Mouse (Mus musculus) gastrocnemius, adult 2 months (tissue): Measurements from ENCODE around the gene Rora. TPM values are rescaled to one million over a fixed set of nuclear protein-coding genes. Genes with fewer than 3 reads are reported as not detected.

Experiments
- DNase-seq: peaks from one replicate; pipeline ENCODE4 v3.0.0; 2022
- H3K27ac ChIP-seq: fragments of 200-600 bp; 2 replicates; pipeline ENCODE4 v1.8.1; 2022; ENCODE audit warnings: mild to moderate bottlenecking
- H3K4me3 ChIP-seq: fragments of 200-600 bp; 2 replicates; pipeline ENCODE4 v1.8.1; 2022; ENCODE audit warnings: mild to moderate bottlenecking, moderate library complexity
- CTCF ChIP-seq: fragments of 200-600 bp; IDR thresholded peaks from 2 replicates; pipeline ENCODE4 v1.8.1; 2022; ENCODE audit warnings: antibody characterized with exemption, mild to moderate bottlenecking, moderate library complexity
- intact Hi-C: fragments of 180-260 bp; cut with DNase I; formaldehyde crosslinking; loops from one replicate; pipeline ENCODE4 v1.15.1; 2025
- total RNA-seq, 2 experiments: library from RNA; stranded (reverse); gene quantifications; 2 replicates each; pipeline ENCODE4 v1.2.3; 2021

The Rora gene
- total RNA-seq, 2 experiments from 2014 or later = 60.6 to 112 TPM

DNA sequence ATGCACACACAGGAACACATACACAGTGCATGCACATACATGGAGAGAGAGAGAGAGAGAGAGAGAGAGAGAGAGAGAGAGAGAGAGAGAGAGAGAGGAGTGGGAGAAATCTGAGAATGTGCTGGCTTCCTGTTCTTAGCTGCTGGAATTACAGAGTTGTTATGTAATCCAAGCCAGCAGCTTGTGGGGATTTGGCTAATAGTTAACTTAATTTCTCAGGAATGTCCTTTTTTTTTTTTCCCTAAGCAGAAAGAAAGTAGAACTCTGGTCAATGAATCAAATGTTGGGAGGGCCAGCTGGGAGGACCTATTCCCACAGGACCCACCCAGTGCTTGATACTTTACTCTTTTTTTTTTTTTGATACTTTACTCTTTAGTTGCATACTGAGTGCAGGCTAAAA, 527.8 kb downstream of the Rora start:
- peak; percentile 56 for DNase-seq
- no peak overlapping the region for H3K4me3 ChIP-seq
- peak overlapping the region; percentile 60; the same call in 1 of the 2 replicates for H3K27ac ChIP-seq
- no peak for TF ChIP-seq CTCF
- intact Hi-C loops = no loop called here

DNA sequence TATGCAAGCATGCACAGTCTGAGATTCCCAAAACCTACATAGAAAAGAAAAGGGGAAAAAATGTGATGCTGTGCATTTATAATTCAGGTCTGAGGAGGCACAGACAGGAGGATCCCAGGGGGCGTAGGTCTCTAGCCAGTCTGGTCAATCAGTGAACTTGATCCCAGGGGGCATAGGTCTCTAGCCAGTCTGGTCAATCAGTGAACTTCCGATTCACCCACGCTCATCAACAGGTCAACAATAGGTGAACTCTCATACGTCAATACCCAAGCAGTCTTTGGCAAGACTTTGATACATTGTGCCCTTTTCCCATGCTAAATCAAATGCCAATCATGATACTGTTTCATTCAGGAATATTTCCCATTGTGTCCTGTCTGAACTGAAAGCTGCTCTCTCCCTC, 530.3 kb downstream of the Rora start:
- Histone ChIP-seq H3K27ac (no peak overlapping the region), H3K4me3 (no peak overlapping the region)
- intact Hi-C loops = no loop called here
- no peak for TF ChIP-seq CTCF
- DNase-seq = no peak

DNA sequence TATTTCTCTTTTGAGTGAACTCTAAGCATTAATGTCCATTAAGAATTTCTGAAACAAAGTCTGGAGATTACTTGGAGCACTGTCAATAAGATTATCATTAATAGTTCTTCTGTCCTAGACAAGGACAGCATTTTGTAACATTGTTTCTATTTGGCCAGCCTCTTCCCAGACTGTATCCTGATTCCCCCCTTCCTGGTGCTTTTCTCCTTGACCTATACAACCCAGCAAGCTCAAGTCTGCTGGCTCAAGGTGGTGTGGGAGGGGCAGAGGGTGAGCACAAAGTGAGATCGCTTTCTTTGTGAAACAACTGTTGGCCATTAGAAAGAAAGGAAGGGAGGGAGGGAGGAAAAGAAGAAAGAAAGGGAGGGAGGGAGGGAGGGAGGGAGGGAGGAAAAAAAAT, 537.1 kb downstream of the Rora start:
- no peak overlapping the region for H3K4me3 ChIP-seq
- intact Hi-C loops = no loop called here
- no peak for TF ChIP-seq CTCF
- H3K27ac ChIP-seq = no peak overlapping the region
- no peak for DNase-seq

DNA sequence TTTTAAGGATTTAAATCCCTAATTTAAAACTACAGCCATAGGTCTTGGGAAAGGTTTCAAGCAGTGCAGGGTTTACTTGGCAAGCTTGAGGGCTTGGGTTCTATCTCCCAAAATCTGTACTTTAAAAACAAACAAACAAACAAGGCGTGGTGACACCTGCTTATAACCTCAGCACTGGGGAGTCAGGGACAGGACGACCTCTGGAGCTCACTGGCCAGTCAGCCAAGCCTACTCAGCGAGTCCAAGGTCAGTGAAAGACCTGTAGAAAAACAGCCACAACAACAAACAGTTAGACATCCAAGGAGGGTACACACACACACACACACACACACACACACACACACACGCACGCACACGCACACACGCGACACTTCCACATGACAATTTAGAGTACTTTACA, 538.9 kb downstream of the Rora start:
- Histone ChIP-seq H3K4me3 (no peak overlapping the region), H3K27ac (no peak overlapping the region)
- TF ChIP-seq CTCF = no peak
- no peak for DNase-seq
- intact Hi-C loops = no loop called here

DNA sequence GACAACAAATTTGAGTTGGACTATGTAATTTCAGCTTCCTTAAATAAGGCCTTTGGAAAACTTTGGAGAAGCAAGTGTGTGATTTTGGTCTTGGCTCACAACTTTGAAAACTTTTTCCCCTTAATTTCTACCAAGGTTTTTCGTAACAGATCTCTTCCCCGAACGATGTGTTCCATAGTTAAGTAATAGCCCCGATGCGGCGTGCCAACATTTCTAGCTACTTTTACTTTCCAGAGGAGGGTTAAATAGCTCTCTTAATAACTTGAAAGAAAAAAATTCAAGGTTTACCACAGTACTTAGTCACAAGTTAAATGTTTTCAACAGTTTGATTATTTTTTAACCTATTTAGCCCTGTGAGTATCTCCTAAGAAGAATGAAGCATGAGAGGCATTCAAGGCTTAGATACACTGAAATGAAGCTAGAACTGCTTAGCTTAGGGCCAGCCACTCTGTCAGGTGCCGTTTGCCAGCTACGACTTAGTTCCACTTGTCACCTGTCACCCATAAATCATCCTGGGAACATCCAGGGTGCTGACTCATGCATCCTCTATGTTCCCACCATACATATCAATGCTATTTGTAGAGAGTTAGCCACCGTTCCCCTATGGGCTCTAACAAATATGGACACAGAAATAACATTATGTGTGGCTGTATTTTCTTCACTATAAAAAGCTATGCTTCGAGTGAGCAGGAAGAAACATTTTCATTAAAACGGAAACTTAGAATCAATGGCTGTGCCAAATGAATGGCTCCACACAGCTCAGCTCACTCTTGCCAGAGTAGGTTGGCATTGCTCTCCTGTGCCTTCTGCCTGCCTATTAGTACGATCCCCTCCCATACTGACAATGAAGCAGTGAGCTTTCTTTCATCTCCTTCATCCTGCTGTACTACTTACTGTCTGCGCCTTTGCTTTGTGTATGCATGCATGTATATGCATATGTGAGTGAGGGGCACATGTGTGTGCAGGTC, 541.3 kb downstream of the Rora start:
- H3K27ac ChIP-seq = peak overlapping the region; percentile 88
- intact Hi-C loops = loop anchor here (2.0 kb wide), 1 partner anchor 144 kb away; no protein-coding TSS in a partner anchor
- peak; percentile 77 for DNase-seq
- no peak for TF ChIP-seq CTCF
- peak overlapping the region; percentile 58 for H3K4me3 ChIP-seq

DNA sequence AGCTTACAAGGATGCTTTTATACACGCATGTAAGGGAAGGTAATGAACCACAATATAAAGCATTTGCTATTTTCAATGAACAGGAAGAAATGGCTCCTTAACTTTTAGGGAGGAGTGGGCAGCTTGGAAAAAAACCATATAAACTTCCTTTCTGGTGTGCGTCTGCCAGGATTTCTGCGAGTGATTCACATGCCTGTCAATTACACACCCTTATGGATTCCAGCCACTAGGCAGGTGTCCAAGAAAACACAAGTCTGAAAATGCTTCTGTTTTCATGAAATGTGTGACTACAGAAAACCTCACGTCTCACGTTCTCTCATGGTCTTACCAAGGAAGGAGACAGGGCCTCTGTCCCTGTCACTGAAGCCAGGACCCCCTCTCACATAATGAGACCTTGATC, 560.2 kb downstream of the Rora start:
- Histone ChIP-seq H3K4me3 (no peak overlapping the region), H3K27ac (no peak overlapping the region)
- TF ChIP-seq CTCF = no peak
- DNase-seq = no peak
- intact Hi-C loops = no loop called here

DNA sequence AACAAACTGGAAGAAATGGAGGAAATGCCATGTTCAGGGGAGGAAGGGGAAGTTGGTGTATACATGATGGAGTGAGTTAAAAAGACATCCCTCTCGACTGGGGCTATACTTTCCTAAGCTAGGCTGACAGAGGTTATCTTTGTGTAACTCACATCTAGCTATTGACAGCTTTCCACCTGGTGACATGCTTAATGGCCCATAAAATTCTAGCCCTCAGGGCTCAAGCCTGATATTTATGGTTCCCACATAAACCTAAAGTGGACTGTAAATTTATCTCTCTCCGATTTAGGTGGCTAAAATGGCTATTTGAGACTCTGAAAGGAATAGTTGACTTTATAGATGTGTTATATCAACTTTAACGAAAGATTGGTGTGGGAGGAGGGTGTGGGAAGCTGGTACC, 571.3 kb downstream of the Rora start:
- no peak overlapping the region for H3K27ac ChIP-seq
- H3K4me3 ChIP-seq = no peak overlapping the region
- DNase-seq = no peak
- TF ChIP-seq CTCF = no peak
- intact Hi-C loops = no loop called here

DNA sequence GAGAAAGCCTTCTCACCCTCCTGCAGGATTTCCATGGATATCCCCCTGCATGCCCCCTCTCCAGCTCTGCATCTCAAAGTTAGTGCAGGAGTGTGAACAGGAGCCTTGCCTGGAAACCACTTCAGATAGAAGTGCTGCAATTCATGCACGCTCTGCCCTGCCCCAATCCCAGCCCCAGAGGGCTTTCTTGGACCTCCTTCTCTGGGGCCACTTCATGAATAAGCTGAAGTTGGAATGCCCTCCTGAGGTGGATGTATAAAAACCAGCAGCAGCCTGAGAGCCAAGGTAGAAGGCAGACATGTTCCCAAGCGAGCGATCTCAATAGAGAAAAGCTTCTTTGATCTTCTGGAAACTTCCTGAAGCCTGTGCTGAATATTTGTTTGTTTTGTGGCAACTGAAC, 572.8 kb downstream of the Rora start:
- peak overlapping the region; percentile 83 for H3K27ac ChIP-seq
- no peak for DNase-seq
- intact Hi-C loops = loop anchor here (2.0 kb wide), 1 partner anchor 30 kb away; no protein-coding TSS in a partner anchor
- no peak for TF ChIP-seq CTCF
- no peak overlapping the region for H3K4me3 ChIP-seq

DNA sequence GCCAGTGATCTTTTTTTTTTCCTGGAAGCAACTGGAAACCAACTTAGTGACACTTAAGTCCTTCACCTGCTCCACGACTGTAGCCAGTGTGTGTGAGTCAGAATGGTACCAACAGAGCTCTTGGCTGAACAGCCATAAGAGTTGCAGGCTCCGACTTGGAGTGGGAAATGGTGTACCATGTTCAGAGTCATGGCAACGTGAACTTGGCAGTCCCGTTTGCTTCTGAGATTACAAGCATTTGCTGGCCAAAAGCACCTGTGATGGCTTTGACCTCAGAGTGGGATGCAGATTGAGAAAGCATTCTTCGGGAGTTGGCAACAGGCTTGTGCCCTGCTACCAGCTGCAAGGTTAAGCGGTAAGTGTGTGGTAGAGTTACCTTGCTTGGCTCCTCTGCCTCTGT, 574.2 kb downstream of the Rora start:
- peak overlapping the region; percentile 83 for H3K27ac ChIP-seq
- intact Hi-C loops = loop anchor here (2.0 kb wide), 1 partner anchor 31 kb away; no protein-coding TSS in a partner anchor
- peak; percentile 81 for DNase-seq
- no peak for TF ChIP-seq CTCF
- H3K4me3 ChIP-seq = peak overlapping the region; percentile 26; the same call in 1 of the 2 replicates

DNA sequence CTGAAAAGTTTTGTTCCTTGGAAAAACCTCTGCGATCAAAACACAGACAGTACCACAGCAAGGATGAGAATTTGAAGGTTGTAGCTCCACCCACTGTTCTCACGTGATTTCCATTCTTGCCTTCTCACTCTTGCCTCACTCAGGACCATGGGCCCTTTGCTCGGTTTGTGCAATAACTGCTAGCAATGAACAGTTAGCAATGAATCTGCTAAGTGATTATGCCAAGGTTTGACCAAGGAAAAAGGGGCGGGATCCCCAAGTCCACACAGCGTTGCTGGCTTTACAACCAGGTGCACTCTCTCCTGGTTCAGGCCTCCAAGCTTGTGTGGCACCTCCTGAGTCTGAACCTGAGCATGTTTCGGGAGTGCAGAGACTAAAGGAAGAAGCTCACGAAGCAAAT, 576.3 kb downstream of the Rora start:
- no peak overlapping the region for H3K4me3 ChIP-seq
- intact Hi-C loops = no loop called here
- DNase-seq = no peak
- no peak for TF ChIP-seq CTCF
- H3K27ac ChIP-seq = no peak overlapping the region

DNA sequence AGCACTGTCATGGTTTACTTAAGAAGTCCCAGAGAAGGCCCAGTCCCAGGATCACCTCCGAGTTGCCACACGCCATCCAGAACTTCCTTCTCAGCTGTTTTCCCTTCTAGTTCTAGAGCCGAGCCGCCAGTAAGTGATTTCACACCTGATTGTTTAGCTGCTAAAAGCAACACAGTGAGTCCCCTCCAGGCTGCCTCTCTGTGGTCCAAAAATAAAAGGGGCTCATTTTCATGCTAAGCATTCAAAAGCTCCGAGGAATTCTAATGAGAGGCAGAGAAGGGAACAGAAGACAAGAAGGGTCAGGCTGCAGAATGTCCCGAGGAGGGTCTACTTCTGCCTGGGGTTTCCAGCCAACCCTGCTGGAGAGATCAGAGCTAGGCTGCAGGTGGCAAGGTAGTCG, 580.9 kb downstream of the Rora start:
- Histone ChIP-seq H3K4me3 (no peak overlapping the region), H3K27ac (no peak overlapping the region)
- intact Hi-C loops = no loop called here
- no peak for TF ChIP-seq CTCF
- no peak for DNase-seq

DNA sequence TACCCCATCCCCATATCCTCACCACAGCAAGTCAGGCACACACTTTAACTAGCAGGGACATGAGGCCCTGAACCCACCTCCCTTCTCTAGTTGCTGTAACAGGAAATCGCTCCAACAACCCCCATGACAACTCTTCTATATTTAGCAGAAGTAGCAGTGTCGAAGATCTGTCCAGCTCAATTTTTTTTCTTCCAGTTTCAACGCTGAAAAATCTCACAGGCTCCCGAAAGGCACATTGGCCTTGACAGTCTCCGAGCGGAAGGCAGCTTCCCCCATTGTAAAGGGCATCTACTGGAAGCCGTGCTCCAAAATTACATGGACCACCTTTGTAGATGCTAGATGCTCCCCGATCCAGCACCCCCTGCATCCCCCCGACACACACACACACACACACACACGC, 583.7 kb downstream of the Rora start:
- H3K27ac ChIP-seq = peak overlapping the region; percentile 40; the same call in 1 of the 2 replicates
- TF ChIP-seq CTCF = no peak
- intact Hi-C loops = no loop called here

DNA sequence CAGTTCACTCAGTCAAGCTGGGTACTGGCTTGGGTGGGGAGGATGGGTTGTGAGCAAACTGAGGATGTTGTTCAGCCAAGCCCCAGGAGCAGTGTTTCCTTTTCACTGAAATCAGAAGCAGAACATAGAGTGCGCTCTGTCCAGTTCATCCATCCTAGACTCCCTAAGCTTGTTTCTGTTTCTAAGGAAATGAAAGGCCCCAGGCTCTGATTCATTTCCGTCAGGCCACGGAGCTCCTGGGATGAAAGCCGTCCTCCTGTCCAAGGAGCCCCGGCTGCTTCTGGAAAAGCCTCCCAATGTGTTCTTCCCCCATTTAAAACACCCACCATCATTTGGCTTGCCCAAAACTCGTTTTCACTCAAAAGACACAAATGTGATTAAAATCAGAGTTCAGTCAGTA, 589.0 kb downstream of the Rora start:
- intact Hi-C loops = loop anchor here (5.0 kb wide), 1 partner anchor 45 kb away; no protein-coding TSS in a partner anchor
- Histone ChIP-seq H3K27ac (peak overlapping the region; percentile 13; the same call in 1 of the 2 replicates), H3K4me3 (no peak overlapping the region)
- DNase-seq = no peak
- TF ChIP-seq CTCF = no peak

More for the DNA sequence above, 583.7 kb downstream of the Rora start:
- DNase-seq = no peak
- no peak overlapping the region for H3K4me3 ChIP-seq
